Mouse (Mus musculus): ENCODE results near the gene Stambpl1. TPM values are rescaled to one million over a fixed set of nuclear protein-coding genes. Genes with fewer than 3 reads are reported as not detected.

Gene Stambpl1
- 2.9 and 3.8 TPM in 2 replicates for polyA plus RNA-seq (2015; fragmentation: Nextera tagmentation; extraction: Ambion mirVana)

GRCm38 (mm10) chr19:34192008-34192963, at the start of gene Stambpl1:
Gene Stambpl1, plus strand, starts transcription at chr19:34192229.
- Histone ChIP-seq H3K4me3 (peak within 1 kb of the TSS; percentile 57), H3K4me1 (no peaks in the 10 kb centered on the region), H3K36me3 (ENCODE audit: poor library complexity, severe bottlenecking) (no peaks in the 10 kb centered on the region), H3K27ac (no peak within 1 kb of the TSS), H3K27me3 (peaks cover 9% of the 10 kb centered on the region; the same call in 1 of the 2 replicates), H3K4me2 (peak within 1 kb of the TSS; percentile 78), H3K9me3 (replicated peaks) (no peaks in the 10 kb centered on the region), H3K9ac (peak within 1 kb of the TSS; percentile 66)
- WGBS: under 1% methylated on average over 58 of the region's 62 CpGs
- ATAC-seq: peak; percentile 88

- H3K9ac ChIP-seq: no peak overlapping the region
- ATAC-seq: no peak
- H3K4me2 ChIP-seq: no peak overlapping the region
- H3K4me3 ChIP-seq: no peak overlapping the region
- H3K36me3 ChIP-seq (ENCODE audit: poor library complexity, severe bottlenecking): no peaks in the 10 kb centered on the region
- H3K27me3 ChIP-seq: no peaks in the 10 kb centered on the region
- 84% methylated on average over 4 of the region's 4 CpGs for WGBS
- no peaks in the 10 kb centered on the region for H3K4me1 ChIP-seq
- H3K27ac ChIP-seq: no peak overlapping the region
- H3K9me3 ChIP-seq (replicated peaks): no peaks in the 10 kb centered on the region
These were observed 43.6 kb upstream of the Stambpl1 start for GRCm38 (mm10) chr19:34148421-34148820.

DNA sequence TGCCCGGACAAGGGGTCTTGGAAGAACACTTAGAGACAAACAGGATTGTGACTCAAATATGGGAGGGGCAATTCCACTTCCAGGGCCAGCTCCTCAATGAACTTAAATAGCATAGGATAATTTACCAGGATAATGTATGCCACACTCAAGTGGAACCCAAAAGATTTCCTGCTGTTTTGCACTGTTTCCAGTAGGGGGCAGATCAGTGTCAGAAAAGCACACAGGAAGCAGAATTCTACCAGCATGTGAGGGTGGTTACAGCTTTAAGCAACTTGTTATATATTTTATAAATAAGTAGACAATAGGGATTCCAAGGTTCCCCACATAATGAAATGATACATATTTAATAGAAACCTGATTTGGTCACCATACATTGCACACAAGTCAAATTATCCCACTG, 40.1 kb upstream of the Stambpl1 start:
- no peak for ATAC-seq
- no peaks in the 10 kb centered on the region for H3K27me3 ChIP-seq
- no peak overlapping the region for H3K9ac ChIP-seq
- H3K36me3 ChIP-seq (ENCODE audit: poor library complexity, severe bottlenecking): no peaks in the 10 kb centered on the region
- no peaks in the 10 kb centered on the region for H3K9me3 ChIP-seq (replicated peaks)
- H3K4me1 ChIP-seq: no peaks in the 10 kb centered on the region
- H3K27ac ChIP-seq: no peak overlapping the region
- WGBS: 74% methylated on average over 1 of the region's 1 CpGs
- no peak overlapping the region for H3K4me3 ChIP-seq
- H3K4me2 ChIP-seq: no peak overlapping the region

DNA sequence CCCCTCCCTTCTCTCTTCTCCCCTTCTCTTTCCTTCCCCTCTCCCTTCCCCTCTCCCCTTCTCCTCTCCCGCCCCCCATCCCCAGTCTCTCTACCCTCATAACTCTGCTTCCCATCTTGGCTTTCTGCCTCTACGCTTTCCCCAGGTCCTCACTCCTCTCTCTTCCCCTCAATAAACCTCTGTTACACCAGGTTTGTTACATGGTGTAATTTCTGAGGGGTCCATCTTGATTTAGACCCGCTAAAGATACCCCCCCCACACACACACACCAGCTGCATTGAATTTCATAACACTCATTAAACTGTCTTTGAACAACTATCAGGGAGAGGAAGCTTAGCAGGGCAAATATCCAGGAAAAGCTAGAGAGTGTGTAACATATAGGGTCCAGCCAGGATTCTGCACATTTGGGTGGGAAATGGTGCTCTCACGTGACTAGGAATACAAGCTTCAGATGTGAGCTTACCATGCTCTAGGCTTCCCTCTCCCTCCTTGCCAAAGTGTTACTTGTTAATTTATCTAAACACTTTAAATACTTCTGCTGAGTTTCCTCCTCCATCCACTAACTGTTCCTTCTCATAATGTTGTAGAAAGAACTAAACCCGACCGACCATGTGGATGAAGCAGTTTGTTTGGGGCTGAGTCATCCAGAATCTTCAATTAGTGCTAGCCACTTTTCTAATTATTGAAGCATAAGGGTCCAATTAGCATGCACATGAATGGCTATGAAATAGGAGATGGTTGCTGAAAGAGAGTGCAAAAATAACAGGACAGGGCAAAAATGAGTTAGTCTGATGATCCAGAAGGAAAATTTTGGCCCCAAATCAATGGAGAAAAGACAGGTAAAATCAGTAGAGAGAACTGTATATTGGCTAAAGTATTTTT, 38.5 kb upstream of the Stambpl1 start:
- ATAC-seq: peak; percentile 43
- Histone ChIP-seq H3K27ac (no peak overlapping the region), H3K9me3 (replicated peaks) (no peaks in the 10 kb centered on the region), H3K36me3 (ENCODE audit: poor library complexity, severe bottlenecking) (no peaks in the 10 kb centered on the region), H3K4me2 (no peak overlapping the region), H3K4me3 (no peak overlapping the region), H3K27me3 (no peaks in the 10 kb centered on the region), H3K4me1 (no peaks in the 10 kb centered on the region), H3K9ac (no peak overlapping the region)
- WGBS: 63% methylated on average over 6 of the region's 6 CpGs

DNA sequence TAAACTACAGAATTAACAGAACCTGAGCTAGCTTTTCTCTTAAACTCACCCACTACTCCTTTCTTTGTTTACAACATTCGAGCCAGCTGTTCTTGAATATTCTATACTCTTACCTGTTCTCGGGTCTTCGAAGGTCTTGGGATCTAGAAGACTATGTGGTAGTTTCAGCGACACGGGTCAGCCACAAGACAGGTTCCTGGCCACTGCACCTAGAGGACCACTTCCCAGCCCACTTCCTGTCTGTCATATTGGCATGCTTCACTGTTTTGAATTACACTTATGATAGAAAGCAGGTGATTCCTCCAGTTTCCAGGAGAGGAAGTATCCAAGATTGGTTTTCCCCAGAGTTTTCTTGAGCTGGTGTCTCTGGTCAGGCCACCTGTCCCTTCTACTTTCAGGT, 29.3 kb upstream of the Stambpl1 start:
- H3K4me2 ChIP-seq: no peak overlapping the region
- WGBS: 95% methylated on average over 5 of the region's 5 CpGs

GRCm38 (mm10) chr19:34165891-34166290, 26.1 kb upstream of the Stambpl1 start, which contains the start of gene Ankrd22:
Gene Ankrd22, minus strand, starts transcription at chr19:34166053.
- no peak within 1 kb of the TSS for H3K4me2 ChIP-seq
- H3K27me3 ChIP-seq: no peaks in the 10 kb centered on the region
- no peak within 1 kb of the TSS for H3K4me3 ChIP-seq
- no peaks in the 10 kb centered on the region for H3K9me3 ChIP-seq (replicated peaks)
- H3K36me3 ChIP-seq (ENCODE audit: poor library complexity, severe bottlenecking): no peaks in the 10 kb centered on the region
- H3K9ac ChIP-seq: no peak within 1 kb of the TSS
- 82% methylated on average over 5 of the region's 5 CpGs for WGBS
- H3K27ac ChIP-seq: no peak within 1 kb of the TSS
- H3K4me1 ChIP-seq: no peaks in the 10 kb centered on the region
- no peak for ATAC-seq

More for the DNA sequence above, 29.3 kb upstream of the Stambpl1 start:
- H3K9ac ChIP-seq: no peak overlapping the region
- H3K36me3 ChIP-seq (ENCODE audit: poor library complexity, severe bottlenecking): no peaks in the 10 kb centered on the region
- no peak overlapping the region for H3K4me3 ChIP-seq
- H3K27me3 ChIP-seq: no peaks in the 10 kb centered on the region
- ATAC-seq: no peak
- no peaks in the 10 kb centered on the region for H3K4me1 ChIP-seq
- no peaks in the 10 kb centered on the region for H3K9me3 ChIP-seq (replicated peaks)
- H3K27ac ChIP-seq: no peak overlapping the region

DNA sequence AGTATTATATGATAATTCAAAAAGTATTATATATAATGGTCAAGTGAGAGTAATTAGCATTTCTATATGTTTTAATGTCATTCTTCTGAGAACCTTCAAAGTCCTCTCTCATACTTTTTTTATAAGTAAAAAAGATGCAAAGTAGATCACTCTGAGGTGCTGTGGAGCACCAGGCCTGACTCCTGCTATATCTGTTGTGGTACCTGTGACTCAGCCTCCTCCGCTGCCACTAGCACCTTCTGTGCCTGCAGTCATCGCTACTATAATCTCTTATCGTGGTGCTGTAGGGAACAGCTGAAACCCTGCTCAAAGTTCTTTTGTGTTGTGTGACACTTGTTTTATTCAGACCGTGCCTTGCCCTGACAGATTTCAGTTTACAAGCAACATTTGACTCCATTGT, 25.6 kb upstream of the Stambpl1 start:
- Histone ChIP-seq H3K9ac (no peak overlapping the region), H3K27ac (no peak overlapping the region), H3K27me3 (no peaks in the 10 kb centered on the region), H3K4me3 (no peak overlapping the region), H3K36me3 (ENCODE audit: poor library complexity, severe bottlenecking) (no peaks in the 10 kb centered on the region), H3K4me1 (no peaks in the 10 kb centered on the region), H3K4me2 (no peak overlapping the region), H3K9me3 (replicated peaks) (no peaks in the 10 kb centered on the region)
- 78% methylated on average over 4 of the region's 4 CpGs for WGBS
- no peak for ATAC-seq

DNA sequence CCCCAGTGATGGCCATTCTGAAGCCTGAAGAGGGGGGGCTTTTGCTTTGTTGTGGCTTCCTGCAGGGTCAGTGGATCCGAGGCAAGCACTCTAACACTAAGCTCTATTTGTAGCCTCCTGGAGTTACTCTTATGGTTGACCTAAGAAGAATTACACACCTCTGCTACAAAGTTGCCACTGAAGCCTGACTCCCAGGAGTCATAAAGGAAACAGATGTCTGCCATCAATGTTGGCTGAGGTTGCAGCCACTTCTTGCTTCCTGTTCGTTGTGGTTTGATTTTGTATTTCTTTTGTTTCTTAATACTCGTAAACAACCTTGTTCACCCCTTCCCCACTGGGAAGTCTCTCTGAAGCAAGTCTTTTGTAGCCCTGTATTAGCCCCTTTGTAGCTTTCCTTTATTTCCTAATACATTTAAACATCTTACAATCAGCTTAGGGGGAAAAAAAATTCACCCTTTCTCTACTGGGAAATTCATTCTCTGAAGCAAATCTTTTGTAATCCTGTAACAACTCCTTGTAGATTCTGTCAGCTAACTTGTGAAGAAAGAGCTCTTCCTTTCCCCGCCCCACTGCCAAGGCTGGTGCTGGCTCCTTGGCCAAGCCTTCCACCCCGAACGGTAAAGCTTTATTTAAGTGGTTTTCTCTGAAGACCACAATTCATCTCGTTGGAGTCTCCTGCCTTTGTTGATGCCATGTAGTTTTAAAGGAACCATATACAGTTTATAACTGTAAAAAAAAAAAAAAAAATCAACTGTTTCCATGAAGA, 23.9 kb upstream of the Stambpl1 start:
- H3K4me1 ChIP-seq: no peaks in the 10 kb centered on the region
- no peaks in the 10 kb centered on the region for H3K9me3 ChIP-seq (replicated peaks)
- H3K4me2 ChIP-seq: no peak overlapping the region
- no peak overlapping the region for H3K27ac ChIP-seq
- no peak for ATAC-seq
- H3K4me3 ChIP-seq: no peak overlapping the region
- 35% methylated on average over 7 of the region's 7 CpGs for WGBS
- H3K36me3 ChIP-seq (ENCODE audit: poor library complexity, severe bottlenecking): no peaks in the 10 kb centered on the region
- H3K9ac ChIP-seq: no peak overlapping the region
- H3K27me3 ChIP-seq: no peaks in the 10 kb centered on the region

DNA sequence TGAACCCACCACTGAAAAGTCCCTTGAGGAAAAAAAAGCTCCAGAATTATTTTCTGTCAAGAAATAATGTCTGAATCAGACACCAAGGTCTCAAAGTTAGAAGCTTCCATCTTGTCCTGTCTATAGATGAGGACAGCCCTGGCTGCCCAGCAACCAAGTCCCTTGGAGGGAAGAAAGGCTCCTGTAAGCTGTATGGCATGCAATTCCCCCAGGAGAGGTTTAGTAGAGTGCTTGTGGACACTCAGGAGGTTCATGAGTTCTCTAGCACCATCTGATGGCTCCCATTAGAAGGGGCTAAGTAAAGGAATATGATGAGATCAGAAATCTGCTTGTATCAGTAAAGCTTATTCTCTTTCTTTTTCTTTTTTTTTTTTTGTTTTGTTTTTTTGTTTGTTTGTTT, 22.9 kb upstream of the Stambpl1 start:
- H3K36me3 ChIP-seq (ENCODE audit: poor library complexity, severe bottlenecking): no peaks in the 10 kb centered on the region
- H3K27me3 ChIP-seq: no peaks in the 10 kb centered on the region

GRCm38 (mm10) chr19:34171167-34171566, 20.9 kb upstream of the Stambpl1 start:
- Histone ChIP-seq H3K9ac (no peak overlapping the region), H3K4me3 (no peak overlapping the region), H3K27ac (no peak overlapping the region), H3K27me3 (no peaks in the 10 kb centered on the region), H3K9me3 (replicated peaks) (no peaks in the 10 kb centered on the region), H3K36me3 (ENCODE audit: poor library complexity, severe bottlenecking) (no peaks in the 10 kb centered on the region), H3K4me2 (no peak overlapping the region), H3K4me1 (no peaks in the 10 kb centered on the region)
- no peak for ATAC-seq
- 79% methylated on average over 3 of the region's 3 CpGs for WGBS

More for the DNA sequence above, 22.9 kb upstream of the Stambpl1 start:
- Histone ChIP-seq H3K27ac (no peak overlapping the region), H3K4me3 (no peak overlapping the region), H3K4me1 (no peaks in the 10 kb centered on the region), H3K4me2 (no peak overlapping the region), H3K9ac (no peak overlapping the region), H3K9me3 (replicated peaks) (no peaks in the 10 kb centered on the region)
- ATAC-seq: no peak

DNA sequence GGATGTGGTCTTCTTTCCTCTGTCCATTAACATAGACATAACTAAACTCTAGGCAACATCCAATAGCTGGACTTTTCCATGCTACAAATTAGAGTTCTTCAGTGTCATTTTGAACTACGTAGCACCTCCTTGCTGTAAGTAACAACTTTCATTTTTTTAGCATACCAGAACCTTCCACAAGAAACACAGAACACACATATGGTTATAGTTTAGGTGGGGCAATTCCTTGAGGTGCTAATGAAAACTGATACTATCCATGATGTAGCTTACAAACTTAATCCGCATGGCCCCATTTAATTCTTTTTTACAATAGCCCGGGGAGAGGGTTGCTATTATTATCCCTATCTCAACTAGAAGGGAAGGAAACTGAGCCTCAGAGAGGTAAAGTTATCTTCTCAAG, 18.0 kb upstream of the Stambpl1 start:
- H3K4me1 ChIP-seq: no peaks in the 10 kb centered on the region
- no peaks in the 10 kb centered on the region for H3K36me3 ChIP-seq (ENCODE audit: poor library complexity, severe bottlenecking)
- no peak overlapping the region for H3K4me2 ChIP-seq
- no peaks in the 10 kb centered on the region for H3K9me3 ChIP-seq (replicated peaks)
- no peak overlapping the region for H3K9ac ChIP-seq
- 86% methylated on average over 3 of the region's 3 CpGs for WGBS
- no peak for ATAC-seq
- no peak overlapping the region for H3K4me3 ChIP-seq
- H3K27ac ChIP-seq: no peak overlapping the region
- H3K27me3 ChIP-seq: no peaks in the 10 kb centered on the region
